Mouse (Mus musculus) gastrocnemius, postnatal 36 days (tissue): ENCODE measurements around the gene Spata1. TPM values are rescaled to one million over a fixed set of nuclear protein-coding genes. Genes with fewer than 3 reads are reported as not detected.
A peak's percentile ranks its signal among the peaks of the same experiment; 100 is the strongest.
"Not testable (repeated sequence)": the region's sequence is repeated elsewhere in the genome, so short reads cannot be mapped to it uniquely, and the experiment has no call there.

Source experiments
- DNase-seq, 2 experiments: peaks; one replicate each; pipeline ENCODE4 v3.0.0; 2022
- intact Hi-C: fragments of 180-260 bp; cut with DNase I; formaldehyde crosslinking; loops from one replicate; pipeline ENCODE4 v1.15.1; 2025
- total RNA-seq, 2 experiments: library from RNA; stranded (reverse); gene quantifications; 2 replicates each; pipeline ENCODE4 v1.2.3; 2021

Spata1 gene
- total RNA-seq, 2 experiments from 2014 or later = 3.4 to 4.9 TPM

DNA sequence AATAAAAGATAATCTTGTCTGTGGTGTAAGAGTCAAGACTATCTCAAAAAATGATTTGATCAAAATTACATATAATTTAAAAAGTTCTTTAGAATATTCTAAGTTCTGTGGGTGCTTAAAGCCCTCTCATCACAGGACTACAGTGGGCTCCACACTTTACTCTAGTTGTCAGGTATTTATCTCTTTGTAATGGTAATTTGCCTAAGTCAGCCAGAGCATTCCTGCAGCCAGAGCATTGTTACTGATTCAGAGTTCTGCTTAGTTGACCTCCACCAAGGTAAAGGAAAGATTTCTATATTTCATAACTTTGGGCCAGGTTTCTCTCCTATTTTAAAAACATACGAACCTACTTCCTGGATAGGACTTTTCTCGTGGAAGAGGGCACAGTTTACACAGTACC lies 30.3 kb downstream of the Spata1 start:
- intact Hi-C loops = no loop called here
- DNase-seq = no peak

DNA sequence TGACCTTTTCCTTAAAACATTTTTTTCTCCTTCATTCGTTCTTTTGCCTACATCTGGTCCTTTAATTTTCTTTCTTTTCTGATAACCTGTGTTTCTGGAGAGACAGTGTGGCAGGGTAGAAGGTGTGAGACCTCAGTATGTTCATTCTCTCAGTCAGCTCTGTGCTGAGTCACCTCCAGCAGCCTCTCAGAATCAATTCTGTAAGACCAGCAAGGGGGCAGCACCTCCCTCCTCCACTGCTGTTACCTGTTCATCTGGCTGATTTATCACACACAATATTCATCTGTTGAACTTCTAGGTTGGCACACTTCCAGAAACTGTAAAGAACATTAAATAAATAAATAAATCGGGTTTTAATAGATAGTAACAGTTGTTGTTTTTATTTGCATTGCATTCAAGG lies 36.6 kb downstream of the Spata1 start:
- intact Hi-C loops = no loop called here
- DNase-seq = no peak

DNA sequence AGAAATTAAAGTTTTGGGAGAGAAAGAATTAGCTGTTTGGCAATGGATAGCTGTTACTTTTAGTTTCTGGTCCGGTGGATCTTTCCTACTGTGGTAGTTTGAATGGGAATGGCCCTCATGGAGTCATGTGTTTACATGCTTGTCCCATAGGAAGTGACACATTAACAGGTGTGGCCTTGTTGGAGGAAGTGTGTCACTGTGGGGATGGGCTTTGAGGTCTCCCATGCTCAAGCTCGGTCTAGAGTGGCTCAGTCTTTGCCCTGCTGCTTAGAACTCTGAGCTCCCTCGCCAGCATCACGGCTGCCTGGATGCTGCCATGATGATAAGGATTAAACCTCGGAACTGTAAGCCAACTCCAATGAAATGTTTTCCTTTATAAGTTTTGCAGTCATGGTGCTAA lies 48.2 kb downstream of the Spata1 start:
- intact Hi-C loops = loop anchor here (5.0 kb wide), 1 partner anchor 46 kb away; the partner anchor contains the start of genes Gng5 and Spata1
- DNase-seq = no peak

DNA sequence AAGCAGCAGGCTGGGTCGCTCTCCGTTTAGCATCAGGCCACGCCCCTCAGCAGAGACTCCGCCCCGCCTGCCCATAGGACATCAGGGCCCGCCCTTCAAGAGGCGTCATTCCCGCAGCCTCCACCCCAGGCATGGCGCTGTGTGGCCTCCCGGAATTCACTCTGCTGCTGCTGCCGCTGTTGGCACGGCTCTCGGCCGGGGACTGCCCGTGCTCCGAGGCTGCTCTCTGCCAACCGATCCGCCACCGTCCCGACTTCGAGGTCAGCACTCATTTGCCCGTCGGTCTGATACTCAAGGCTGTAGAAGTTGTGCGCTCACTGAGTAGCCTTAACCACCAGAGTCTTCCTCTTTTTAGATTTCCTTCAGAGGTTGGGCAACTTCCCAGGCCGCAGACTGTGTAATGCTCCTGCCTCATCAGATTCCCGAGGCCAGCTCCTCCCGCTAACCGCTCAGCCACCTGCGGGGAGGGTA lies 49.1 kb downstream of the Spata1 start:
- intact Hi-C loops = loop anchor here (5.0 kb wide), 1 partner anchor 47 kb away; the partner anchor contains the start of genes Gng5 and Spata1
- DNase-seq = peak; percentile 86 to 90

DNA sequence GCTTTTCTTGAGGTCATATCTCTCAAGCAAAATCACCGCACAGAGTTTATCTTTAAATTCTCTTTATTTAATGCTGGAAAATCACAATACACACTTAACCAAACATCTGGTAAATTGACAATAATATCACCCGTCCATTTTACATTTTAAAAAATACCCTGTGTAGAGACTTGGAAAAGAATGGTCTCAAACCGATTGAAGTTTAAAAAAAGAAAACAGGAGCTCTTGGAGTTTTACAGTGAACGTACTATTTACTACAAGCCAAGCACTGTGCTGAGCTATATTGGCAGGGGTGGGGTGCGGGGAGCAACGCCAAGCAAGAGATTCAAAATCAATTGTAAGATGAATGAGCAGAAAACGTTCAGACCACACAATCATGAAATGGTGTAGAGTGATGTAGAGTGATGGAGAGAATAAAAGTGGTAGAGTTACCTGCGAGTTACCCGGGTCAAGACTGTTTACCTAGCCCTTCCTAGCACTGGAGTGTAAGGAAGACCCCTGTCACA lies 49.8 kb downstream of the Spata1 start, which contains the start of gene Ctbs:
Gene Ctbs (plus strand): TSS at position 51 of the 506 bp plus-strand sequence.
- intact Hi-C loops = loop anchor here (5.0 kb wide), 1 partner anchor 48 kb away; the partner anchor contains the start of genes Gng5 and Spata1
- DNase-seq = no peak

DNA sequence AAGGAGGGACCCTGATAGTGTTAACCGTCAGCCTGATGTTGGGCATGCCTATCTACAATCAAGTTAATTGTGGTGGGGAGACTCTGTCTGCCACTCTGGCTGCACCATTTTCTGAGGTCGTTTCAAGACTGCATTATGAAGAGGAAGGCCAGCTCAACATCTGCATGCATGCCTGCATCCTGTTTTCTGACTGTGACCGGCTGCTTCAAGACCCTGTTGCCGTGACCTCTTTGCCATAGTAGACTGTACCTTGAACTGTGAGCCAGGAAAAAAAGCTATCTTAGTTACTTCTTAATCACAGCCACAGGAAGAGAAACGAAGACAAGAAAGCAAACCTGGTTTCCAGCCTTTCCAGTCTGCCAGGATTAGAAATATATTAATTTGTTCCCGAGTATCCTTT lies 50.6 kb downstream of the Spata1 start:
- DNase-seq = no peak
- intact Hi-C loops = no loop called here

DNA sequence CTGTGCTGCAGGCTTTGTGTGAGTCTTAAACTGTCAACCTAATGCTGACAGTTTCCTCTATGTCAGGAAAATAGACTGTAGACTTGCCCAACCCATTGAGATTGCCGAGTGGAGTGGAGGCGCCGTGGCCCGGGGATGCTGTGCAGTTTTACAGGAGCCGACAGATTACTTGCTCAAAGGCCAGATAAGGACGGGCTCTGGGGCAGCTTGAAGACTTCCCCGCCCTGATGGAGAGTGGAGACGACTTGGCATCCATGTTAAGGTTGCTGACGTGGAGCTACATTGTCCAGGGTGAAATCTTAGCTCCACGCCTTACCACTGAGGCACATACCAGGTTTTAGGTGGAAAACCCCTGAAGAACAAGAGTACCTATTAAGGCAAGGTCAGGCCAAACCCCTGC lies 51.2 kb downstream of the Spata1 start:
- intact Hi-C loops = no loop called here

DNA sequence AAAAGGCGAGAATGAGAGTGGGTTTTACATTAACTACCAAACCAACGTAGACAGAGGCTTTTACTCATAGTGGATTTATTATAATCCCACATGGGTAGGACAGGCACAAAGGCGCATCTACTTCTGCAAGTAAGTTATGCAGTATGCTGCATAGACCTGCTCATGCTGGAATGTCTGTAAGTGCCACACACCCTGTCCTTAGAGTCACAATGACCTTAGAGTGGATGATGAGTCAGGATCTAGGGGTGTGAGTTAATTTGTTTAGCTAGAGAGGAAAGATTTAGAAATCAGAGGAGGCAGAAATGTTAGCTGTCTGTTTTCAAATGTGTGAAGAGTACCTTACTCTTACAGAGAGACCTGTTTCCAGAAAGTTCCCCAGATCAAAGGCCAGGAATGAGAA lies 52.0 kb downstream of the Spata1 start:
- DNase-seq = no peak
- intact Hi-C loops = no loop called here

More for the DNA sequence above, 51.2 kb downstream of the Spata1 start:
- DNase-seq = no peak

DNA sequence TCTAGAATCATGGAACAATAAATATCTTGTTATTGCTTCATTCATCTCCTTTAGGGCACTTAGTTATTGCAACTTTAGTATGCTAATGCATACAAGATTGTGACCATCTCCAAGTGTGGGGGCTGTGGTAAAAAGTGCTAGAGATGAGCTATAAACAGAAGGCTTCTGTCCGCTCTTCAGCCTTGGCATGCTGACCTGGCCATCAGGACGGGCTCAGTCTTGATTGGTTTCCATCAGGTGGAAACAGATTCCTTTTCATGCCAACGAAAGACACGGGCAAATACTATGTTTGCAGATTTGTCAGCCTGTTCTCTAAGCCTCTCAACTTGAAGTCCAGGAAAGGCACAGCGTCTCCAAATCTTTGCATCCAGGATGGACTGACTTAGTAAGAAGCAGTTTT lies 52.4 kb downstream of the Spata1 start:
- DNase-seq = no peak
- intact Hi-C loops = no loop called here

DNA sequence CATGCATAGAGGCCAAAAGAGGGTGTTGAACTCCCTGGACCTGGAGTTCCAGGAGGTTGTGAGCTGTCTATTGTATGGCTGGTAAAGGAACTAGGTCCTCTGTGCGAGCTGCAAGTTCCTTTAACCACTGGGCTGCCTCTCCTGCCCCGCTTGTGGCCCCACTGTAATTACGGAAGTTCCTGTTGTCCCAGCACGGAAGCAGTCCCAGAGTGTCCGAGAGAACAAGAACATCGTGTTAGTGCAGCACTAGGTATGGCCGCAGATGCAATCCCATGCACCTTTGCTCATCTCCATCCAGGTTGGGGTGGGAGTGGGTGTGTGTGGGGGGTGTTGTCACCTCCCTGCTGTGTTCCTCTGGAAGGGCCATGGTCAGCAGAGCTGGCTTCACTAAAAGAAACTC lies 54.7 kb downstream of the Spata1 start:
- DNase-seq = no peak
- intact Hi-C loops = no loop called here

DNA sequence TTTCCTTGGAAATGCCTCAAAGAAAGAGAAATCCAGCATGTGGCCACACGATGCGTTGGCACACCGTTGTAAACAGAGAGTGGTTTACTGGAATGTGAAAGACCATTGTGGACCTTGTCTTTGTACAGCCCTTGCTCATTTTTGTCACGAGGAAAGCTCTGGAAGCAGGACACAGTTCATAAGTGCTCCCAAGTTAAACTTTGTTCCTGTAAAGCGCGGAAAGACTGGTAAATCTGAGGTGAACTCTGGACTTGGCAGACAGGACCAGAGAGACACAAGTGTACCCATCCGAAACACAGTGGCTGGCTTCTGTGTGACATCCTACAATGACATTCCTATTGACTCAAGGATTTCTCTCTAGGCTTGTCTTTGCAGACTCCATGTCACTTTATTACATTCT lies 56.2 kb downstream of the Spata1 start:
- DNase-seq = no peak
- intact Hi-C loops = no loop called here

DNA sequence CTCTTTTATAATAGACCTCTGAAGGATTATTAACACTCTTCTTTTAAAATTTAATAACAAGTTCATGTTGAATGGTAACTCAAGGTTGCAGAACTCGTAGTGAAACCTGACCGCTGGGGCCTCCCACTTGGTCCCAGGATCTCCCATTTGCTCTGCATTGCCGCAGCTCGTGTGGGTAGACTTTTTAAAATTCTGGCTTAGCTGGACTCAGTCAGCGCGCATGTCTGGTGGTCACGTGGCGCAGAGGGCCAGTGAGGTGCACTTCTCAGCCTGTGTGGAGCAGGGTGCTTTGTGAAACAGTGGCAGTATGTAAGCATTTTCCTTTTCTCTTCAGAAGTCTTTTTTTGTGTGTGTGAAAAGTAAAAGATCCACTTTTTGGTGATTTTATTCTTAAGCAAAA lies 56.6 kb downstream of the Spata1 start:
- intact Hi-C loops = no loop called here
- no peak for DNase-seq

DNA sequence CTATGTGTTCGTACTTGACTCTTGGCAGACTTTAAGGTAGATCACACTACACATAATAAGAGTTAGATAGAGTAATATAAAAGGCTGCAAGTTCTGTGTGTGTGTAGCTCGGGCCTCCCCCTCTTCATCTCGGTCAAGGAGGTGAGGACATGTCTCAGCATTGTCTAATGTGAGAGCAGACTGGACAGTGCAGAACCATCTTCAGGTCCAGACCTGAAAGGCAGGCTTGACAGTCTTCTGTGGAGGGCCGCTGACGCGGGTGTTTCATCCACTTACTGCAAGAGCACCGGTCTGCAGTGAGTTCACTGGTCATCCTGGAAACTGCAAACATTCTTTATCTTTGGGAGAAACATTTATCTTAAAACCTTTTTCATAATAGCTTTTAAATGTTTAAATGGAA lies 57.1 kb downstream of the Spata1 start:
- intact Hi-C loops = no loop called here

DNA sequence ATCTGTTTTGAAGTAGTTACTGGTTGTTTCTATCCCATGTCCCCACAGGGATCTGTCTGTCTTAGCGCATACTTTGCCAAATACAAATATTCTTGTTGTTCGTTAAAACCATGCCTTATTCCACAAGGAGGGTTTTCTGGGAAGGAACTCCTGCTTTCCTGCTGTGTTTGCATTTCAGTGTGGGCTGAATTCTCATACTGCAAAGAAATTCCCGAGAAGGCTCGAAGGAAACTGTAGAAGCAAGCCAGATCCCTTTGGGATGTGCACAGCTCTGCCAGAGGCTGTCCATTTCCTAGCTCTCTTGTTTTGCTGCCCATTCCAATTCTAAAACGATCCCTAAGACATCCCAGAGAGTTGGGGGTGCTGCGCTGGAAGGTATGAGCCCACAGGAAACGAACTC lies 59.1 kb downstream of the Spata1 start:
- DNase-seq = no peak
- intact Hi-C loops = no loop called here

More for the DNA sequence above, 57.1 kb downstream of the Spata1 start:
- DNase-seq = no peak

DNA sequence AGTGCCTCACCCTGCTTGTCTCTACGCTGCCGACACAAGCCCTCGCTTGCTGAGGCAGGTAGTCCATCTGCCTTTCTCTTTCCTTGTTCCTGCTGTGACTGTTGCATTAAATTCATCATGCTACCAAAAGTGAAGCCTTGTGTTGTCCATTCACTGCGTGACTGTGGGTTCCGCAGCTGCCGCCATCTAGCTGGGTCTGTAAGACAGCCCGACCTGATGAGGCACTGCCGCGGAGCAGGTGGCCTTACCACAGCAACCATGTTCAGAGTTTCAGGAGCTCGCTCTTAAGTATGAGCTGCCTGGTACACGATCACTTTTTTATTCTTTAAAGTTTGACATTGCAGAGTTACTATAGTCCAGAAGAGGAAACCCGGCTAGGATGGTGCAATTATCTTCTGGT lies 59.5 kb downstream of the Spata1 start:
- intact Hi-C loops = no loop called here
- DNase-seq = no peak

DNA sequence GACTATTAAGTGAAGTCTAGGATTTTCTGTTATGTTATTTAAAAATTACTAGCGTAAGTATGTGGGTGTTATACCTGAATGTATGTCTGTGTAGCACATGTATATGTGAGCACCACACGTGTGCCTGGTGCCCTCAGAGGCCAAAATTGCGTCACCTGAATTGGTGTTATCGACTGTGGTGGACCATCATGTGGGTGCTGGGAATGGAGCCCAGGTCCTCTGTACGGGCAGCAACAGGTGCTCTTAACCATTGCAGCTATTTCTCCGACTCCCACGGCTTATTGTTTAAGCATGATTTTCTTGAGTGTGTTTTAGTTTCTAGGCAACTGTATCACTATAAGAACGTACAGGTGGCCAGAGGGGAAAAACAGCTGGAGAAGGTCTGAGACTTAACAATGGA lies 63.4 kb downstream of the Spata1 start:
- DNase-seq = no peak
- intact Hi-C loops = no loop called here

DNA sequence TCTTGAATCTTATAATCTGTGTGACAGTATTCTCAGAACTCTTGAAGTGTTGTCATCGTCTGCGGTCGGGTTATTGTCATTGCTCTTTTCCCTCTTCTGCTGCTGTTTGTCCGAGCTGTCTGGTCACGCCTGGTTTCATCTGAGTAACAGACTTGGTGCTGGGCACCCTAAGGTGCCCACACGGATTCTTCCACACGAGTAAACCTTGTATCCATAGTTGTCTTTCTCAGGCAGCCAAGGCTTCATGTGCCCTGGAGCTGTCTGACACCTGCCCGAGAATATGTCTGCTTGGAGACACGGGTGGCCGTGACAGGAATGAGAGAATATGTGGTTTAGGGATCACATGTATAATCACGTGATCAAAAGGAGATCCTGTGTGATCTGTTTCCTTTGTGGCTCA lies 64.0 kb downstream of the Spata1 start:
- intact Hi-C loops = no loop called here

DNA sequence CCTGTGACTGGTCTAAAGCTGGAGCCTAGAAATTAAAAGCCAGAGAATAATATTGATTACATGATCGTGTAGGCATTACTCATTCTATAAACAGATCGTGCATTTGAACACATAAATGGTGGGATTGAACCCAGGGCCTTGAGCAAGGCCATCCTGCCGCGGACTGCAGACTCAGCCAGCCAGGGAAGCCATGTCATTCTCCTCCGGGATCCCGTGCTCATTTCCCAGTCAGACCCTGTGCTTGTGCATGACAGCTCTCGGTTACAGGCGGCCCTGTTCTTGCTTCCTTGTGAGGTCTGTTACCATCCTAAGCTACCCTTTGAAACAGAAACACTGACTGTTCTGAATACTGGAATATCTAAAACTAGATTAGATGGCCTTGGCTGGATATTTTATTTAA lies 64.9 kb downstream of the Spata1 start:
- intact Hi-C loops = no loop called here
- no peak for DNase-seq

More for the DNA sequence above, 64.0 kb downstream of the Spata1 start:
- no peak for DNase-seq

DNA sequence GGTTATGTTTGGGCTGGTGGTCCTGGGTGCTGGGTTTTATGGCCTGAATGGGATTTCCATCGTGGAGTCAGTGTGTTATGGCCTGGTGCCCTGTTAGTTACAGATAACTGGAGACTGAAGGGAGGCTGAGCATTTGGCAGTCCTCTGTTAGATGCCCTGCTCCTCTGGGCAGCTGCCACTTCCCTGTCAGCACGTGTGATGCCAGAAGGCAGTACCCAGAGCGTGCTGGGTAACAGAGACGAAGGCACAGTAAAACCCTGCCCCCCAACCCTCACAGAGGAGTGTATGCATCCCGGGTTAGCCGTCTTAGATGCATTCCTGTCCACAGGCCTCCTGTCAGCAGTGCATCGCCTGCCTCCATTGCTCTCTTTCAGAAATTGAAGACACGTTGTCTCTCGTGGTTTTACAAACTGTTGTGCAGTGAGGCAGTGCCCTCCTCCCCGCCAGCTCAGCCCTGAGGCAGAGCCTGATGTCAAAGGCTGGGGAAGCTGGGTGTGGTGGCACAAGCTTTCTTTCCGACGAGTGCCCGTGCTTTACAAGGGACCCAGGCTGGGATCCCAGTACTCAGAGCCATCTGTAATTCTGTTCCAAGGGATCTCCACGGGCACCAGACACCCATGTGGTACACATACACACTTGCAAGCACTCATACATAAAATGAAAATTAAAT lies 65.7 kb downstream of the Spata1 start:
- intact Hi-C loops = no loop called here
- no peak for DNase-seq

DNA sequence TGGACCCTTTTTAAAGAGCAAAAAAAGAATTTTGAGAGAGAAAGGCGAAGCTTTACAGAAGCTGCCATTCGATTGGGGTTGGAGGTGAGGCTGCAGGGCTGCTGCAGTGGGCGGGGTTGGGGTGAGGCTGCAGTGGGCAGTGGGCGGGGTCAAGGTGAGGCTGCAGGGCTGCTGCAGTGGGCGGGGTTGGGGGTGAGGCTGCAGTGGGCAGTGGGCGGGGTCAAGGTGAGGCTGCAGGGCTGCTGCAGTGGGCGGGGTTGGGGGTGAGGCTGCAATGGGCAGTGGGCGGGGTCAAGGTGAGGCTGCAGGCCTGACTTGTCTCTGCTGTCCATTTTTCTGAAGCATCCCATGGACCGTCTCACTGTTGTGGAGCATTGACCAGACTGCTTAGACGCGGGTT lies 66.5 kb downstream of the Spata1 start:
- DNase-seq, intact Hi-C loops: not testable (repeated sequence)

DNA sequence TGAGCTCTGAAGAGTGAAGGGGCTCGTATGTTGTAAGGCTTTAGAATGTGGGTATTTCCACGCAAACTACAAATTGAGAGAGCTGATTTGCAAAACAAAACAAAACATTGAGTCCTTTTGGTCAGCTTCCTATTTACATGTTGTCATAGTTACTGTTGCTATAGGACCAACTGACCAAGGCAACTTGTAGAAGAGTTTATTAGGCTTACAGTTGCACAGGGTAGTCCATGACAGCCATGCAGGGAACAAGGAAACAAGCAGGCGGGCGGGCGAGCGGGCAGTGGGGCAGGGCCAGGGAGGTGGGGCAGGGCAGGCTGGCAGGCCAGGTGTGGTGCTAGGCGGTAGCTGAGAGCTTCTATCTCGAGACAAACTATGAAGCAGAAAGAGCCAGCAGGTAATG lies 73.1 kb downstream of the Spata1 start:
- no peak for DNase-seq
- intact Hi-C loops = no loop called here

DNA sequence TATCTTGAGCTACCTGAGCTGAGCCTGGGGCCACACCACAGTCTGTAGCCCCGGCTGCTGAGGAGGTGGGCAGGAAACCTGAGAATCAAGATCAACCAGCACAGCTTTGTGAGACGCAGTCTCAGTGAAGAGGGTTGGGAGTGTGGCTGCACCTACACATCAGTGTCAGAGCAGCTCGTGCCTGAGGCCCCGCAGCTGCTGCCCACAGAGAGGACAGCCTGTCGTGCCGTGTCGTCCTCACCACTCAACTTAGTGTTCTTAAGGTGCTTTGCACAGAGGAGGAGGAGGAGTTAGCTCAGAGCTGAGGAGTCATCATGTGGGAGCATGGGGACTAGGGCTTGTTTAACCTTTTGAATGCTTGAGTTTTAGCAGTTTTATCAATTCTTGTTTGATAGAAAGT lies 73.7 kb downstream of the Spata1 start:
- no peak for DNase-seq
- intact Hi-C loops = no loop called here
